Mouse (Mus musculus) myocyte (in vitro differentiated cells): ENCODE results near the gene Chn2.

Experiments
- CEBPB ChIP-seq: IDR thresholded peaks from 2 replicates; pipeline ENCODE4 v1.6.1; 2011; ENCODE audit warnings: mild to moderate bottlenecking, moderate library complexity; ENCODE audit not compliant: poor library complexity, insufficient read depth, severe bottlenecking
- E2F4 ChIP-seq: IDR thresholded peaks from one replicate; pipeline ENCODE4 v1.6.1; 2011; ENCODE audit warnings: mild to moderate bottlenecking, control low read depth, moderate library complexity; ENCODE audit not compliant: insufficient read depth
- MAX ChIP-seq: IDR thresholded peaks from one replicate; pipeline ENCODE4 v1.6.1; 2011; ENCODE audit warnings: low read depth, mild to moderate bottlenecking, control low read depth
- MYOD1 ChIP-seq, 3 experiments: IDR thresholded peaks; one replicate each; pipeline ENCODE4 v1.6.1; 2011; ENCODE audit warnings: control low read depth in 2 of 3, low read depth in 2 of 3, mild to moderate bottlenecking in 2 of 3, moderate library complexity in 1 of 3; ENCODE audit not compliant: insufficient read length in 2 of 3, control insufficient read depth in 1 of 3
- POLR2A ChIP-seq: IDR thresholded peaks from one replicate; pipeline ENCODE4 v1.6.1; 2011; ENCODE audit warnings: low read depth, mild to moderate bottlenecking, control low read depth, moderate library complexity; ENCODE audit not compliant: insufficient read length
- POLR2AphosphoS2 ChIP-seq: IDR thresholded peaks from one replicate; pipeline ENCODE4 v1.6.1; 2011; ENCODE audit warnings: low read depth, control low read depth; ENCODE audit not compliant: insufficient read length
- REST ChIP-seq: IDR thresholded peaks from one replicate; pipeline ENCODE4 v1.6.1; 2011; ENCODE audit warnings: mild to moderate bottlenecking, control low read depth, moderate library complexity; ENCODE audit not compliant: insufficient read depth, insufficient read length
- TCF12 ChIP-seq: IDR thresholded peaks from one replicate; pipeline ENCODE4 v1.6.1; 2011; ENCODE audit warnings: mild to moderate bottlenecking, control low read depth; ENCODE audit not compliant: poor library complexity, insufficient read depth, severe bottlenecking
- USF1 ChIP-seq: IDR thresholded peaks from one replicate; pipeline ENCODE4 v1.6.1; 2011; ENCODE audit warnings: low read depth, mild to moderate bottlenecking, control low read depth, moderate library complexity

- TF ChIP-seq POLR2AphosphoS2 (no peak), POLR2A (no peak), USF1 (no peak), MAX (no peak), CEBPB (no peak), E2F4 (no peak), REST (no peak), MYOD1 (IDR thresholded peaks at IDR 0.05; ENCODE audit: control insufficient read depth in 1 of 3, insufficient read length in 2 of 3, low read depth in 2 of 3) (no peak), TCF12 (no peak)
Measured at GRCm38 (mm10) chr6:54142848-54143651, 103.7 kb downstream of the Chn2 start.
